Mouse (Mus musculus) myocyte (in vitro differentiated cells): ENCODE results near the gene Commd2. TPM values are rescaled to one million over a fixed set of nuclear protein-coding genes. Genes with fewer than 3 reads are reported as not detected.

ENCODE experiments used
- H3K27me3 ChIP-seq: one replicate; pipeline ENCODE4 v1.6.1; 2011; ENCODE audit not compliant: control insufficient read depth, insufficient read depth, insufficient read length
- H3K36me3 ChIP-seq: one replicate; pipeline ENCODE4 v1.6.1; 2011; ENCODE audit not compliant: control insufficient read depth, insufficient read depth
- H3K4me2 ChIP-seq: one replicate; pipeline ENCODE4 v1.6.1; 2011; ENCODE audit warnings: low read depth, control low read depth
- H3K4me3 ChIP-seq: one replicate; pipeline ENCODE4 v1.5.1; 2011; ENCODE audit warnings: mild to moderate bottlenecking, control low read depth, moderate library complexity
- H3K79me2 ChIP-seq: one replicate; pipeline ENCODE4 v1.6.1; 2011; ENCODE audit not compliant: control insufficient read depth, insufficient read depth
- H3ac ChIP-seq: one replicate; pipeline ENCODE4 v1.6.1; 2011; ENCODE audit not compliant: control insufficient read depth, insufficient read length
- CEBPB ChIP-seq: IDR thresholded peaks from 2 replicates; pipeline ENCODE4 v1.6.1; 2011; ENCODE audit warnings: mild to moderate bottlenecking, moderate library complexity; ENCODE audit not compliant: poor library complexity, insufficient read depth, severe bottlenecking
- E2F4 ChIP-seq: IDR thresholded peaks from one replicate; pipeline ENCODE4 v1.6.1; 2011; ENCODE audit warnings: mild to moderate bottlenecking, control low read depth, moderate library complexity; ENCODE audit not compliant: insufficient read depth
- MAX ChIP-seq: IDR thresholded peaks from one replicate; pipeline ENCODE4 v1.6.1; 2011; ENCODE audit warnings: low read depth, mild to moderate bottlenecking, control low read depth
- MYOD1 ChIP-seq, 3 experiments: IDR thresholded peaks; one replicate each; pipeline ENCODE4 v1.6.1; 2011; ENCODE audit warnings: control low read depth in 2 of 3, low read depth in 2 of 3, mild to moderate bottlenecking in 2 of 3, moderate library complexity in 1 of 3; ENCODE audit not compliant: insufficient read length in 2 of 3, control insufficient read depth in 1 of 3
- MYOG ChIP-seq, 3 experiments: IDR thresholded peaks; one replicate each; pipeline ENCODE4 v1.6.1; 2011; ENCODE audit warnings: control low read depth in 2 of 3, low read depth in 2 of 3, mild to moderate bottlenecking in 2 of 3; ENCODE audit not compliant: insufficient read length in 2 of 3, control insufficient read depth in 1 of 3, insufficient read depth in 1 of 3
- POLR2A ChIP-seq: IDR thresholded peaks from one replicate; pipeline ENCODE4 v1.6.1; 2011; ENCODE audit warnings: low read depth, mild to moderate bottlenecking, control low read depth, moderate library complexity; ENCODE audit not compliant: insufficient read length
- POLR2AphosphoS2 ChIP-seq: IDR thresholded peaks from one replicate; pipeline ENCODE4 v1.6.1; 2011; ENCODE audit warnings: low read depth, control low read depth; ENCODE audit not compliant: insufficient read length
- REST ChIP-seq: IDR thresholded peaks from one replicate; pipeline ENCODE4 v1.6.1; 2011; ENCODE audit warnings: mild to moderate bottlenecking, control low read depth, moderate library complexity; ENCODE audit not compliant: insufficient read depth, insufficient read length
- SRF ChIP-seq: IDR thresholded peaks from one replicate; pipeline ENCODE4 v1.6.1; 2011; ENCODE audit warnings: low read depth; ENCODE audit not compliant: control insufficient read depth, insufficient read length
- TCF12 ChIP-seq: IDR thresholded peaks from one replicate; pipeline ENCODE4 v1.6.1; 2011; ENCODE audit warnings: mild to moderate bottlenecking, control low read depth; ENCODE audit not compliant: poor library complexity, insufficient read depth, severe bottlenecking
- TCF3 ChIP-seq: IDR thresholded peaks from one replicate; pipeline ENCODE4 v1.6.1; 2011; ENCODE audit warnings: low read depth, control low read depth; ENCODE audit not compliant: insufficient read length
- USF1 ChIP-seq: IDR thresholded peaks from one replicate; pipeline ENCODE4 v1.6.1; 2011; ENCODE audit warnings: low read depth, mild to moderate bottlenecking, control low read depth, moderate library complexity
- polyA plus RNA-seq: library from polyadenylated mRNA; unstranded; fragments of >200 nt; fragmentation: generic; extraction: Trizol; gene quantifications from one replicate; pipeline ENCODE4 v1.2.1, GENCODE M21; 2012; ENCODE audit warnings: missing spikeins

The Commd2 gene
- polyA plus RNA-seq, 1 experiment, result 38.7 TPM

DNA sequence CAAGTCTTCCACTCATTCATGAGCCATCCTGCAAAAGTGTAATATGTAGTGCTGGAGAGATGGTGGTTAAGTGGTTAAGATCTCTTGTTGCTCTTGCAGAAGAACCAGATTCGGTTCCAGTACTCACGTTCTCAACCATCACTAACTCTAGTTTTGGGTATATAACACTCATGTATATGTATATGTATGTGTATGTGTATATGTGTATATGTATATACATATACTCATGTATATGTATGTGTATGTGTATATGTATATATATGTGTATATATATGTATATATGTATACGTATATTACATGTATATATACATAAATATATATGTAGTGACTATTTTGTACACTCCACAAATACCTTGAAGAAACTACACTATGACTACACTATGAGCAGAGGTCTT lies 347 bp upstream of the Commd2 start:
- peak overlapping the region; percentile 85 for H3K4me2 ChIP-seq
- peaks cover 14% of the 10 kb centered on the region for H3K36me3 ChIP-seq
- H3K27me3 ChIP-seq, result no peaks in the 10 kb centered on the region
- H3K4me3 ChIP-seq, result peak overlapping the region; percentile 79
- TF ChIP-seq E2F4 (no peak), MYOG (IDR thresholded peaks at IDR 0.05; ENCODE audit: control insufficient read depth in 1 of 3, insufficient read depth in 1 of 3, insufficient read length in 2 of 3, low read depth in 2 of 3) (no peak), POLR2A (no peak), USF1 (no peak), POLR2AphosphoS2 (no peak), REST (no peak), TCF3 (no peak), MAX (no peak), SRF (no peak), TCF12 (no peak), CEBPB (no peak), MYOD1 (IDR thresholded peaks at IDR 0.05; ENCODE audit: control insufficient read depth in 1 of 3, insufficient read length in 2 of 3, low read depth in 2 of 3) (no peak)
- H3K79me2 ChIP-seq, result peaks cover 17% of the 10 kb centered on the region
- no peak overlapping the region for H3ac ChIP-seq

DNA sequence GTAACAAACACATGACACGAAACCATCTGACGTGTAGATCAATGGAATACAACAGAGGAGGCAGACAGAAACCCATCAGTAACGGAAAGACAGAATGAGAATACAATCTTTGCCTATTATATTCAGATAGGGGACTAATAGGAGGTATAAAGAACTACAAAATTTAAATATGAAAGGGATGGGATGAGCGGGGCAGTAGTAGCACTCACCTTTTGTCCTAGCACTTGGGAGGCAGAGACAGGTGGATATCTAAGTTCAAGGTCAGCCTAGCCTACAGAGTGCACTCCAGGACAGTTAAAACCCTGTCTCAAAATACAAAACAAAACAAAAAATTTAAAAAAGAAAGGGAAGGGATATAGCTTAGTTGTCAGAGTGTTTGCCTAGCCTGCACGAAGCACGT lies 8.3 kb downstream of the Commd2 start:
- H3K27me3 ChIP-seq, result no peaks in the 10 kb centered on the region
- H3K4me3 ChIP-seq, result no peak overlapping the region
- no peak for TF ChIP-seq REST
- H3K79me2 ChIP-seq, result no peaks in the 10 kb centered on the region
- H3K4me2 ChIP-seq, result no peak overlapping the region
- peaks cover 25% of the 10 kb centered on the region for H3K36me3 ChIP-seq
- H3ac ChIP-seq, result no peak overlapping the region

GRCm38 (mm10) chr3:57637596-57637995 lies 13.9 kb downstream of the Commd2 start:
- Histone ChIP-seq H3K4me2 (no peak overlapping the region), H3K27me3 (no peaks in the 10 kb centered on the region), H3K36me3 (peaks cover 5% of the 10 kb centered on the region), H3K79me2 (no peaks in the 10 kb centered on the region), H3ac (no peak overlapping the region), H3K4me3 (no peak overlapping the region)
- no peak for TF ChIP-seq POLR2AphosphoS2
- no peak for TF ChIP-seq CEBPB
- TF ChIP-seq E2F4, result no peak
- no peak for TF ChIP-seq SRF
- TF ChIP-seq MAX, result no peak
- TF ChIP-seq MYOG (IDR thresholded peaks at IDR 0.05; ENCODE audit: control insufficient read depth in 1 of 3, insufficient read depth in 1 of 3, insufficient read length in 2 of 3, low read depth in 2 of 3), result no peak
- TF ChIP-seq USF1, result no peak
- no peak for TF ChIP-seq POLR2A
- TF ChIP-seq MYOD1 (IDR thresholded peaks at IDR 0.05; ENCODE audit: control insufficient read depth in 1 of 3, insufficient read length in 2 of 3, low read depth in 2 of 3), result no peak
- no peak for TF ChIP-seq REST
- TF ChIP-seq TCF12, result no peak
- TF ChIP-seq TCF3, result no peak

GRCm38 (mm10) chr3:57634763-57635487 lies 16.6 kb downstream of the Commd2 start:
- no peaks in the 10 kb centered on the region for H3K27me3 ChIP-seq
- no peaks in the 10 kb centered on the region for H3K79me2 ChIP-seq
- H3K4me3 ChIP-seq, result no peak overlapping the region
- H3ac ChIP-seq, result no peak overlapping the region
- H3K4me2 ChIP-seq, result no peak overlapping the region
- TF ChIP-seq MYOG (IDR thresholded peaks at IDR 0.05; ENCODE audit: control insufficient read depth in 1 of 3, insufficient read depth in 1 of 3, insufficient read length in 2 of 3, low read depth in 2 of 3) (peak in 2 of 3 experiments; percentile 37 to 50), MYOD1 (IDR thresholded peaks at IDR 0.05; ENCODE audit: control insufficient read depth in 1 of 3, insufficient read length in 2 of 3, low read depth in 2 of 3) (peak in 2 of 3 experiments; percentile 18 to 47), POLR2AphosphoS2 (no peak), TCF12 (peak; percentile 39)
- no peaks in the 10 kb centered on the region for H3K36me3 ChIP-seq

GRCm38 (mm10) chr3:57626954-57627513 lies 24.5 kb downstream of the Commd2 start:
- H3K27me3 ChIP-seq, result no peaks in the 10 kb centered on the region

More at GRCm38 (mm10) chr3:57626954-57627513, 24.5 kb downstream of the Commd2 start:
- no peak overlapping the region for H3K4me2 ChIP-seq
- no peak overlapping the region for H3K4me3 ChIP-seq
- TF ChIP-seq POLR2A (no peak), CEBPB (no peak), MYOD1 (IDR thresholded peaks at IDR 0.05; ENCODE audit: control insufficient read depth in 1 of 3, insufficient read length in 2 of 3, low read depth in 2 of 3) (no peak), E2F4 (no peak), MAX (no peak), MYOG (IDR thresholded peaks at IDR 0.05; ENCODE audit: control insufficient read depth in 1 of 3, insufficient read depth in 1 of 3, insufficient read length in 2 of 3, low read depth in 2 of 3) (no peak), TCF3 (no peak), USF1 (no peak), POLR2AphosphoS2 (no peak), TCF12 (no peak), SRF (no peak), REST (no peak)
- H3K36me3 ChIP-seq, result no peaks in the 10 kb centered on the region
- H3K79me2 ChIP-seq, result no peaks in the 10 kb centered on the region
- H3ac ChIP-seq, result no peak overlapping the region
